Mouse (Mus musculus): Measurements from ENCODE around the gene Ifna6. TPM values are rescaled to one million over a fixed set of nuclear protein-coding genes. Genes with fewer than 3 reads are reported as not detected.

The Ifna6 gene
- polyA plus RNA-seq (2017; shearing (Covaris generic)), result not detected

DNA sequence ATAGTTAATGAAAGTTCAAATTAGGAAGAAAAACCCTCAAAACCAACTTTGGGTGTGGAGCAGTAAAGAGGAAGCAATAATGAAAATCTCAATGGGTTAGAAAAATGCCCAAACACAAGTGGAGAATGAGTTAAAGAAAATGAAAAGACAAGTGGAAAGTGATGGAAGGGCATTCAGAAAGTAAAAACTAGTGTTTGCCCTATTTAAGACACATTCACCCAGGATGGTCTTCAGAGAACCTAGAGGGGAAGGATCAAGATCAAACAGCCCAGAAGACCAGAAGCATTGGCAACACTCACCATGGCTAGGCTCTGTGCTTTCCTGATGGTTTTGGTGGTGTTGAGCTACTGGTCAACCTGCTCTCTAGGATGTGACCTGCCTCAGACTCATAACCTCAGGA, at the start of gene Ifna6:
Ifna6 (plus strand) TSS at position 301 of the 400 bp plus-strand sequence.

DNA sequence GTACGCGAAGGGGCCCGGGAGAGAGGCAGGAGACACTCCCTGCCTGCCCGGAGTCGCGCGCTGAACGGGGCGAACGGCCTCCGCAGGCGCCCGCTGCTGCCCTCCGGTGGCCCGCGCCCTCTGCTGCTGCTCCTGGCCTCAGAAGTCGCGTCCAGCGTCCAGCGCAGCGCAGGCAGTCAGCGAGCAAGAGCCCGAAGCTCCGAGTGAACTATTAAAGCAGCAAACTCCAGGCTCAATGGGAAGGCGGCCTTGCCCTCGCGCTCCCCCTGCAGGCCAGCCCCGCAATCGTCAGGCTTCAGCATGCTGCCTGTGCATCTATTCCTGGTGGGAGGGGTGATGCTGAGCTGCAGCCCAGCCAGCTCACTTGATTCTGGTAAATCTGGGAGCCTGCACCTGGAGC, 47.7 kb upstream of the Ifna6 start, which contains the start of gene Gm13272:
Gm13272 (plus strand) TSS at position 301 of the 400 bp plus-strand sequence.

DNA sequence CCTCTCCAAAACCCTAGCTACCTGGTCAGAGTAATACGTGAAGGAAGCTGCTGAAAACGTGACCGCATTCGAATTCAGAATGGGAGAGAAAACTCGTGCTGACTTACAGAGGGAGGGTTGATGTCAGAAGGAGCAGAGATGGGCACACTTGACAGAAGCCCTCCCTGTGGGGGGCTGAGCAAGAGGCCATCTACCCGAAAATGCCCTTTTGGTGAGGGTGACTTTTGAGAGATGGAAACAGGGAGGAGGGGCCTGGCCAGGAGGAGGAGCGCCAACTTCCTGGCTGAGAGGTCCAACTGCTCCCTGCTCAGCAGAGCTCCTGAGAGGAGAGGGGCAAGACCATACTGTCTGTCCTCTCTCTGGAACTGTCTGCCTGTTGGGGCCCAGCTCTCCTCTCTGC, 45.4 kb upstream of the Ifna6 start, which contains the start of gene Ifnz:
Ifnz (plus strand) TSS at position 301 of the 400 bp plus-strand sequence.

DNA sequence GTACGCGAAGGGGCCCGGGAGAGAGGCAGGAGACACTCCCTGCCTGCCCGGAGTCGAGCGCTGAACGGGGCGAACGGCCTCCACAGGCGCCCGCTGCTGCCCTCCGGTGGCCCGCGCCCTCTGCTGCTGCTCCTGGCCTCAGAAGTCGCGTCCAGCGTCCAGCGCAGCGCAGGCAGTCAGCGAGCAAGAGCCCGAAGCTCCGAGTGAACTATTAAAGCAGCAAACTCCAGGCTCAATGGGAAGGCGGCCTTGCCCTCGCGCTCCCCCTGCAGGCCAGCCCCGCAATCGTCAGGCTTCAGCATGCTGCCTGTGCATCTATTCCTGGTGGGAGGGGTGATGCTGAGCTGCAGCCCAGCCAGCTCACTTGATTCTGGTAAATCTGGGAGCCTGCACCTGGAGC, 41.8 kb upstream of the Ifna6 start, which contains the start of gene Gm13276:
Gm13276 (plus strand) TSS at position 301 of the 400 bp plus-strand sequence.

DNA sequence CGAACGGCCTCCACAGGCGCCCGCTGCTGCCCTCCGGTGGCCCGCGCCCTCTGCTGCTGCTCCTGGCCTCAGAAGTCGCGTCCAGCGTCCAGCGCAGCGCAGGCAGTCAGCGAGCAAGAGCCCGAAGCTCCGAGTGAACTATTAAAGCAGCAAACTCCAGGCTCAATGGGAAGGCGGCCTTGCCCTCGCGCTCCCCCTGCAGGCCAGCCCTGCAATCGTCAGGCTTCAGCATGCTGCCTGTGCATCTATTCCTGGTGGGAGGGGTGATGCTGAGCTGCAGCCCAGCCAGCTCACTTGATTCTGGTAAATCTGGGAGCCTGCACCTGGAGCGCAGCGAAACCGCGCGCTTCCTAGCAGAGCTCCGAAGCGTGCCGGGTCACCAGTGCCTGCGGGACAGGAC, 38.8 kb upstream of the Ifna6 start, which contains the start of gene Gm13277:
Gm13277 (plus strand) TSS at position 231 of the 400 bp plus-strand sequence.

DNA sequence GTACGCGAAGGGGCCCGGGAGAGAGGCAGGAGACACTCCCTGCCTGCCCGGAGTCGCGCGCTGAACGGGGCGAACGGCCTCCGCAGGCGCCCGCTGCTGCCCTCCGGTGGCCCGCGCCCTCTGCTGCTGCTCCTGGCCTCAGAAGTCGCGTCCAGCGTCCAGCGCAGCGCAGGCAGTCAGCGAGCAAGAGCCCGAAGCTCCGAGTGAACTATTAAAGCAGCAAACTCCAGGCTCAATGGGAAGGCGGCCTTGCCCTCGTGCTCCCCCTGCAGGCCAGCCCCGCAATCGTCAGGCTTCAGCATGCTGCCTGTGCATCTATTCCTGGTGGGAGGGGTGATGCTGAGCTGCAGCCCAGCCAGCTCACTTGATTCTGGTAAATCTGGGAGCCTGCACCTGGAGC, 36.0 kb upstream of the Ifna6 start, which contains the start of gene Gm13278:
Gm13278 (plus strand) TSS at position 301 of the 400 bp plus-strand sequence.

DNA sequence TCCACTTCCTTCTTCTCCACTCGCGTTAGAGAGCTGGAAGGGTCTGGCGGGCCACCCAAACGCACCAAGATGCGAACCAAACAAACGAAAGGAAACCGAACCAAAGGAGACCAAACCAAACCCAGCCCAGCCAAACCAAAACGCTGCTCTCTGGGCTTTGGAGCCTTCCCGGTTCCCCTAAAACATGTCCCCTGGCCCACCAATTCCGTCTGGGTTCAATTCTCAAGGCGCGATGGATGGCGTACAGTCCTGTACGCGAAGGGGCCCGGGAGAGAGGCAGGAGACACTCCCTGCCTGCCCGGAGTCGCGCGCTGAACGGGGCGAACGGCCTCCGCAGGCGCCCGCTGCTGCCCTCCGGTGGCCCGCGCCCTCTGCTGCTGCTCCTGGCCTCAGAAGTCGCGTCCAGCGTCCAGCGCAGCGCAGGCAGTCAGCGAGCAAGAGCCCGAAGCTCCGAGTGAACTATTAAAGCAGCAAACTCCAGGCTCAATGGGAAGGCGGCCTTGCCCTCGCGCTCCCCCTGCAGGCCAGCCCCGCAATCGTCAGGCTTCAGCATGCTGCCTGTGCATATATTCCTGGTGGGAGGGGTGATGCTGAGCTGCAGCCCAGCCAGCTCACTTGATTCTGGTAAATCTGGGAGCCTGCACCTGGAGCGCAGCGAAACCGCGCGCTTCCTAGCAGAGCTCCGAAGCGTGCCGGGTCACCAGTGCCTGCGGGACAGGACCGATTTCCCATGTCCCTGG, 33.1 kb upstream of the Ifna6 start, which contains the start of gene Gm13275:
Gm13275 (plus strand) TSS at position 552 of the 740 bp plus-strand sequence.

DNA sequence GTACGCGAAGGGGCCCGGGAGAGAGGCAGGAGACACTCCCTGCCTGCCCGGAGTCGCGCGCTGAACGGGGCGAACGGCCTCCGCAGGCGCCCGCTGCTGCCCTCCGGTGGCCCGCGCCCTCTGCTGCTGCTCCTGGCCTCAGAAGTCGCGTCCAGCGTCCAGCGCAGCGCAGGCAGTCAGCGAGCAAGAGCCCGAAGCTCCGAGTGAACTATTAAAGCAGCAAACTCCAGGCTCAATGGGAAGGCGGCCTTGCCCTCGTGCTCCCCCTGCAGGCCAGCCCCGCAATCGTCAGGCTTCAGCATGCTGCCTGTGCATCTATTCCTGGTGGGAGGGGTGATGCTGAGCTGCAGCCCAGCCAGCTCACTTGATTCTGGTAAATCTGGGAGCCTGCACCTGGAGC, 30.1 kb upstream of the Ifna6 start, which contains the start of gene Gm13279:
Gm13279 (plus strand) TSS at position 301 of the 400 bp plus-strand sequence.

DNA sequence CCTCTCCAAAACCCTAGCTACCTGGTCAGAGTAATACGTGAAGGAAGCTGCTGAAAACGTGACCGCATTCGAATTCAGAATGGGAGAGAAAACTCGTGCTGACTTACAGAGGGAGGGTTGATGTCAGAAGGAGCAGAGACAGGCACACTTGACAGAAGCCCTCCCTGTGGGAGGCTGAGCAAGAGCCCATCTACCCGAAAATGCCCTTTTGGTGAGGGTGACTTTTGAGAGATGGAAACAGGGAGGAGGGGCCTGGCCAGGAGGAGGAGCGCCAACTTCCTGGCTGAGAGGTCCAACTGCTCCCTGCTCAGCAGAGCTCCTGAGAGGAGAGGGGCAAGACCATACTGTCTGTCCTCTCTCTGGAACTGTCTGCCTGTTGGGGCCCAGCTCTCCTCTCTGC, 27.9 kb upstream of the Ifna6 start, which contains the start of gene Gm13285:
Gm13285 (plus strand) TSS at position 301 of the 400 bp plus-strand sequence.

DNA sequence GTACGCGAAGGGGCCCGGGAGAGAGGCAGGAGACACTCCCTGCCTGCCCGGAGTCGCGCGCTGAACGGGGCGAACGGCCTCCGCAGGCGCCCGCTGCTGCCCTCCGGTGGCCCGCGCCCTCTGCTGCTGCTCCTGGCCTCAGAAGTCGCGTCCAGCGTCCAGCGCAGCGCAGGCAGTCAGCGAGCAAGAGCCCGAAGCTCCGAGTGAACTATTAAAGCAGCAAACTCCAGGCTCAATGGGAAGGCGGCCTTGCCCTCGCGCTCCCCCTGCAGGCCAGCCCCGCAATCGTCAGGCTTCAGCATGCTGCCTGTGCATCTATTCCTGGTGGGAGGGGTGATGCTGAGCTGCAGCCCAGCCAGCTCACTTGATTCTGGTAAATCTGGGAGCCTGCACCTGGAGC, 24.3 kb upstream of the Ifna6 start, which contains the start of gene Gm13287:
Gm13287 (plus strand) TSS at position 301 of the 400 bp plus-strand sequence.

DNA sequence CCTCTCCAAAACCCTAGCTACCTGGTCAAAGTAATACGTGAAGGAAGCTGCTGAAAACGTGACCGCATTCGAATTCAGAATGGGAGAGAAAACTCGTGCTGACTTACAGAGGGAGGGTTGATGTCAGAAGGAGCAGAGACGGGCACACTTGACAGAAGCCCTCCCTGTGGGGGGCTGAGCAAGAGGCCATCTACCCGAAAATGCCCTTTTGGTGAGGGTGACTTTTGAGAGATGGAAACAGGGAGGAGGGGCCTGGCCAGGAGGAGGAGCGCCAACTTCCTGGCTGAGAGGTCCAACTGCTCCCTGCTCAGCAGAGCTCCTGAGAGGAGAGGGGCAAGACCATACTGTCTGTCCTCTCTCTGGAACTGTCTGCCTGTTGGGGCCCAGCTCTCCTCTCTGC, 22.0 kb upstream of the Ifna6 start, which contains the start of gene Gm13288:
Gm13288 (plus strand) TSS at position 301 of the 400 bp plus-strand sequence.

DNA sequence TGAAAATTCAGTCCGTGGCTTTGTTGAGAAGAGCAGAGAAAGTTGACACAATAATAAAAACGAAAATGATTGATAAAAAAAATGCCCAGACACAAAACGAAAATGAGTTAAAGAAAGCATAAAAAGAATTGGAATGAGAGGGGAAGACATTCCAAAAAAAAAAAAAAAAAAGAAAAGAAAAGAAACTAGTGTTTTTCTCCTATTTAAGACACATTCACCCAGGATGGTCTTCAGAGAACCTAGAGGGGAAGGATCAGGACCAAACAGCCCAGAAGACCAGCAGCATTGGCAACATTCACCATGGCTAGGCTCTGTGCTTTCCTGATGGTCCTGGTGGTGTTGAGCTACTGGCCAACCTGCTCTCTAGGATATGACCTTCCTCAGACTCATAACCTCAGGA, 11.3 kb upstream of the Ifna6 start, which contains the start of gene Ifna7:
Ifna7 (plus strand) TSS at position 301 of the 400 bp plus-strand sequence.

DNA sequence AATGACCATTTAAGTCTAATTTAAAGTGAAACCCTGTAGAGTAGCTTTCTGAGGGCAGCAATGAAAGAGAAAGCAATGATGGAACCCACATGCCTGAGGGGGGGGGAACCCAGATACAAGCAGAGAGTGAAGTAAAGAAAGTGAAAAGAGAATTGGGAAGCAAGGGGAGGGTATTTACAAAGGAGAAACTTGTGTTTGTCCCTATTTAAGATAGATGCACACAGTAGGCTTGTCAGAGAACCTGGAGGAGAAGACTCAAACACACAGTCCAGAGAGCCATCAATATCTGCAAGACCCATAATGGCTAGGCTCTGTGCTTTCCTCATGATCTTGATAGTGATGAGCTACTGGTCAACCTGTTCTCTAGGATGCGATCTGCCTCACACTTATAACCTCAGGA, 7.6 kb upstream of the Ifna6 start, which contains the start of gene Ifna11:
Ifna11 (plus strand) TSS at position 301 of the 400 bp plus-strand sequence.

DNA sequence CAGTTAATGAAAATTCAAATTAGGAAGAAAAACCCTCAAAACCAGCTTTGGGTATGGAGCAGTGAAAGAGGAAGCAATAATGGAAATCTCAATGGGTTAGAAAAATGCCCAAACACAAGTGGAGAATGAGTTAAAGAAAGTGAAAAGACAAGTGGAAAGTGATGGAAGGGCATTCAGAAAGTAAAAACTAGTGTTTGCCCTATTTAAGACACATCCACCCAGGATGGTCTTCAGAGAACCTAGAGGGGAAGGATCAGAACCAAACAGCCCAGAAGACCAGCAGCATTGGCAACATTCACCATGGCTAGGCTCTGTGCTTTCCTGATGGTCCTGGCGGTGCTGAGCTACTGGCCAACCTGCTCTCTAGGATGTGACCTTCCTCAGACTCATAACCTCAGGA, 8.0 kb downstream of the Ifna6 start, which contains the start of gene Ifna5:
Ifna5 (plus strand) TSS at position 301 of the 400 bp plus-strand sequence.

DNA sequence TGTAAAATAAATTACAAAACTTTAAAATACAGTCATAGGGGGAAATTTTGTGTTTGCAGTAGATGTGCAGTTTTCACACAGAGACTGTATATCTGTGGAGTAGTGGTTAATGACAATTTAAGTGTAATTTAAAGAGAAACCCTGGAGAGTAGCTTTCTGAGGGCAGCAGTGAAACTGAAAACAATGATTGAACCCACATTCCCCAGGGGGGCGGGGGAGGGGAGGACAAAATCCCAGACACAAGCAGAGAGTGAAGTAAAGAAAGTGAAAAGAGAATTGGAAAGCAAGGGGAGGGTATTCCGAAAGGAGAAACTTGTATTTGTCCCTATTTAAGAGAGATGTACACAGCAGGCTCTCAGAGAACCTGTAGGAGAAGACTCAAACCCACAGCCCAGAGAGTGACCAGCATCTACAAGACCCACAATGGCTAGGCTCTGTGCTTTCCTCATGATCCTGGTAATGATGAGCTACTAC, 14.3 kb downstream of the Ifna6 start, which contains the start of gene Ifna4:
Ifna4 (plus strand) TSS at position 424 of the 474 bp plus-strand sequence.

DNA sequence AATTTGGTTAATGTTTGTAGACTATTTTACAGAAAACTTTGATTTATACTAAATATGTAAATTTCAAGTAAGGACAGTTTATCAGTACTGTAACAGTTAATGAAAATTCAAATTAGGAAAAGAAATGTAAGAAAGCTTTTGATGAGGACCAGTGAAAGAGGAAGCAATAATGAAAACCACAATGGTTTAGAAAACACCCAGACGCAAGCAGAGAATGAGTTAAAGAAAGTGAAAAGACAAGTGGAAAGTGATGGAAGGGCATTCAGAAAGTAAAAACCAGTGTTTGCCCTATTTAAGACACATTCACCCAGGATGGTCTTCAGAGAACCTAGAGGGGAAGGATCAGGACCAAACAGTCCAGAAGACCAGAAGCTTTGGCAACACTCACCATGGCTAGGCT, 22.5 kb downstream of the Ifna6 start, which contains the start of gene Ifna1:
Ifna1 (plus strand) TSS at position 390 of the 400 bp plus-strand sequence.

Other genes with a start within 250 kb of the Ifna6 start
- gene Ifna9, start 235.0 kb upstream of the Ifna6 start, polyA plus RNA-seq (2017; shearing (Covaris generic)), result not detected
- not detected for gene Ifna12, start 224.0 kb upstream of the Ifna6 start, polyA plus RNA-seq (2017; shearing (Covaris generic))
- not detected for gene C87499, start 193.0 kb upstream of the Ifna6 start, polyA plus RNA-seq (2017; shearing (Covaris generic))
- gene Ifna13, start 183.0 kb upstream of the Ifna6 start, polyA plus RNA-seq (2017; shearing (Covaris generic)), result not detected
- gene Ifna16, start 150.5 kb upstream of the Ifna6 start, polyA plus RNA-seq (2017; shearing (Covaris generic)), result not detected
- not detected for gene Ifna2, start 143.5 kb upstream of the Ifna6 start, polyA plus RNA-seq (2017; shearing (Covaris generic))
- gene Ifnab, start 136.1 kb upstream of the Ifna6 start, polyA plus RNA-seq (2017; shearing (Covaris generic)), result not detected
- gene Gm26566, start 105.6 kb upstream of the Ifna6 start, polyA plus RNA-seq (2017; shearing (Covaris generic)), result not detected
- 20.7 TPM for gene Klhl9, start 105.0 kb upstream of the Ifna6 start, polyA plus RNA-seq (2017; shearing (Covaris generic))
- not detected for gene Gm13271, start 72.5 kb upstream of the Ifna6 start, polyA plus RNA-seq (2017; shearing (Covaris generic))
- not detected for gene Gm13283, start 67.3 kb upstream of the Ifna6 start, polyA plus RNA-seq (2017; shearing (Covaris generic))
- not detected for gene Gm13290, start 53.6 kb upstream of the Ifna6 start, polyA plus RNA-seq (2017; shearing (Covaris generic))
- not detected for gene Gm13289, start 50.5 kb upstream of the Ifna6 start, polyA plus RNA-seq (2017; shearing (Covaris generic))
- gene Gm13272, start 47.6 kb upstream of the Ifna6 start, polyA plus RNA-seq (2017; shearing (Covaris generic)), result not detected
- gene Ifnz, start 45.3 kb upstream of the Ifna6 start, polyA plus RNA-seq (2017; shearing (Covaris generic)), result 0.43 TPM
- not detected for gene Gm13276, start 41.7 kb upstream of the Ifna6 start, polyA plus RNA-seq (2017; shearing (Covaris generic))
- gene Gm13277, start 38.8 kb upstream of the Ifna6 start, polyA plus RNA-seq (2017; shearing (Covaris generic)), result not detected
- gene Gm13278, start 35.9 kb upstream of the Ifna6 start, polyA plus RNA-seq (2017; shearing (Covaris generic)), result not detected
- gene Gm13275, start 32.9 kb upstream of the Ifna6 start, polyA plus RNA-seq (2017; shearing (Covaris generic)), result not detected
- gene Gm13279, start 30.0 kb upstream of the Ifna6 start, polyA plus RNA-seq (2017; shearing (Covaris generic)), result not detected
- gene Gm13285, start 27.8 kb upstream of the Ifna6 start, polyA plus RNA-seq (2017; shearing (Covaris generic)), result 0.83 TPM
- gene Gm13287, start 24.2 kb upstream of the Ifna6 start, polyA plus RNA-seq (2017; shearing (Covaris generic)), result not detected
- not detected for gene Gm13288, start 21.9 kb upstream of the Ifna6 start, polyA plus RNA-seq (2017; shearing (Covaris generic))
- not detected for gene Ifna7, start 11.2 kb upstream of the Ifna6 start, polyA plus RNA-seq (2017; shearing (Covaris generic))
- gene Ifna11, start 7.5 kb upstream of the Ifna6 start, polyA plus RNA-seq (2017; shearing (Covaris generic)), result not detected
- gene Ifna5, start 8.1 kb downstream of the Ifna6 start, polyA plus RNA-seq (2017; shearing (Covaris generic)), result not detected
- gene Ifna4, start 14.4 kb downstream of the Ifna6 start, polyA plus RNA-seq (2017; shearing (Covaris generic)), result not detected
- not detected for gene Ifna1, start 22.7 kb downstream of the Ifna6 start, polyA plus RNA-seq (2017; shearing (Covaris generic))
- not detected for gene Ifne, start 52.8 kb downstream of the Ifna6 start, polyA plus RNA-seq (2017; shearing (Covaris generic))

All from activated CD4-positive, CD25-positive, alpha-beta regulatory T cell, adult 9 weeks (primary cell).